Mouse (Mus musculus) left cerebral cortex, adult 2 months (tissue): ENCODE measurements around the gene Ang4. TPM values are rescaled to one million over a fixed set of nuclear protein-coding genes. Genes with fewer than 3 reads are reported as not detected.
A peak's percentile ranks its signal among the peaks of the same experiment; 100 is the strongest.
"Not testable (repeated sequence)": the region's sequence is repeated elsewhere in the genome, so short reads cannot be mapped to it uniquely, and the experiment has no call there.

ENCODE experiments used
- DNase-seq, 2 experiments: peaks; one replicate each; pipeline ENCODE4 v3.0.0; 2021 to 2022; ENCODE audit warnings: low spot score in 2 of 2, mixed read lengths in 1 of 2; ENCODE audit errors: extremely low spot score in 1 of 2
- H3K27ac ChIP-seq: fragments of 200-600 bp; 2 replicates; pipeline ENCODE4 v1.8.1; 2022
- H3K4me3 ChIP-seq: fragments of 200-600 bp; 2 replicates; pipeline ENCODE4 v1.8.1; 2022
- CTCF ChIP-seq: fragments of 200-600 bp; IDR thresholded peaks from 2 replicates; pipeline ENCODE4 v1.8.1; 2022; ENCODE audit warnings: antibody characterized with exemption, mild to moderate bottlenecking, moderate library complexity
- intact Hi-C: fragments of 180-260 bp; cut with DNase I; formaldehyde crosslinking; loops from one replicate; pipeline ENCODE4 v1.15.1; 2025
- long read RNA-seq, 2 experiments: library from polyadenylated mRNA; stranded (forward); transcript quantifications; one replicate each; pipeline ENCODE4 v2.0.0; 2021; ENCODE audit warnings: borderline mapping rate in 2 of 2
- total RNA-seq, 2 experiments: library from RNA; stranded (reverse); gene quantifications; 2 replicates each; pipeline ENCODE4 v1.2.3; 2021

Gene Ang4
- total RNA-seq, result not detected
- long read RNA-seq, experiment 1, result 0 reads
- long read RNA-seq, experiment 2, result 0 reads

GRCm38 (mm10) chr14:51773490-51773889 is at the start of gene Ang4:
Gene Ang4 (minus strand): TSS chr14:51773590.
- no peak within 1 kb of the TSS for H3K4me3 ChIP-seq
- no peak for DNase-seq
- intact Hi-C loops, result loop anchor here (5.0 kb wide), 2 partner anchors 94 to 249 kb away; partner anchors contain the start of gene Zfp219
- H3K27ac ChIP-seq, result no peak within 1 kb of the TSS
- TF ChIP-seq CTCF, result no peak

GRCm38 (mm10) chr14:51799746-51800145 is 26.4 kb upstream of the Ang4 start, which contains the start of gene AY358078:
Gene AY358078 (plus strand): TSS chr14:51800046.
- Histone ChIP-seq H3K4me3 (no peak within 1 kb of the TSS), H3K27ac (no peak within 1 kb of the TSS)
- intact Hi-C loops, result no loop called here
- no peak for DNase-seq
- TF ChIP-seq CTCF, result no peak

DNA sequence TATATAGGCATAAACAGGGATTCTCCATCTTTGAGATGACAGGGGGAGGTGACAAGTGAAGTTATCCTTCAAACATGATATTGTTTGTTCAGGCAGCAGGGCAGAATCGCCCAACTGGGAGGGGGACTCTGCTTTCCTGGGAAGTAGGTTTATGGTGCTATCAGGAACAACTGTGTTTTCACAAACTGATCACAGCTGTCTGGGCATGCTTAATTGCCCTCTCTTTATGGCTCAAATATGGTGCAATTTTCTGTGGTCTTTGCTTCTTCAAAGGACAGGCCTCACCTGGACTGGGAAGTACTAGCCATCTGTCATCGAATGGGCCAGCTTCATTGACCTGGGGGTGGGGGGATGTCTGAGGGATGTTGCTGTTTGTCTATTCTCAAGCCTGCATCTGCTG is 20.7 kb upstream of the Ang4 start:
- DNase-seq, result no peak
- Histone ChIP-seq H3K27ac (no peak overlapping the region), H3K4me3 (no peak overlapping the region)
- TF ChIP-seq CTCF, result no peak
- intact Hi-C loops, result no loop called here

- no peak for DNase-seq
- TF ChIP-seq CTCF, result no peak; the same call in none of the 2 replicates
- no peak overlapping the region for H3K4me3 ChIP-seq
- H3K27ac ChIP-seq, result no peak overlapping the region
- intact Hi-C loops, result loop anchor here (5.0 kb wide), 1 partner anchor 33 kb away; no protein-coding TSS in a partner anchor
These were observed 15.8 kb upstream of the Ang4 start for GRCm38 (mm10) chr14:51789196-51789595.

- Histone ChIP-seq H3K27ac (no peak overlapping the region), H3K4me3 (no peak overlapping the region)
- intact Hi-C loops, result loop anchor here (5.0 kb wide), 1 partner anchor 35 kb away; no protein-coding TSS in a partner anchor
- TF ChIP-seq CTCF, result no peak
- DNase-seq, result no peak
These were observed 13.7 kb upstream of the Ang4 start for GRCm38 (mm10) chr14:51787061-51787460.

- DNase-seq, result no peak
- no peak overlapping the region for H3K27ac ChIP-seq
- H3K4me3 ChIP-seq, result no peak overlapping the region
- intact Hi-C loops, result loop anchor here (5.0 kb wide), 1 partner anchor 36 kb away; no protein-coding TSS in a partner anchor
- no peak for TF ChIP-seq CTCF
These were observed 12.9 kb upstream of the Ang4 start for GRCm38 (mm10) chr14:51786335-51786734.

- intact Hi-C loops, result loop anchor here (2.0 kb wide), 1 partner anchor 680 kb away; no protein-coding TSS in a partner anchor
- H3K4me3 ChIP-seq, result no peak overlapping the region
- DNase-seq, result no peak
- no peak for TF ChIP-seq CTCF
- H3K27ac ChIP-seq, result no peak overlapping the region
These were observed 5.6 kb upstream of the Ang4 start for GRCm38 (mm10) chr14:51778865-51779481.

DNA sequence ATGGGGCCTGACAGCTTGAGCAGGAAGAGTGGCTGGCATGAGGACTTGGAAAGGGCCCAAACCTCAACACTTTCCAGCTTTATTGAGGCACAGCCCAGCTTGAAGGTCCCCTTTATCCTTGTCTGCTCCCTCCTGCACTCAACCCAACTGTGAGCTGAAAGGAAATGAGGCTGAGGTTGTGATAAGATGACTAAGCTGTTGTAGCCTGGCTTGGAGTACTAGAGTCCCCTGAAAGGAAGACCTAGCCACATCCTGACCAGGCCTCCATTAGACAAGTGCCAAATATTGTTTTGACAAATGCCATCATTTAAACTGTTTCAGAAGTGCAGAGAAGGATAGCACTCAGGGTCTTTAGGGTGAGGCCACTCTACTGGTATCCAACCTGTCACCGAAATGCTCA is 4.4 kb upstream of the Ang4 start:
- DNase-seq, result no peak
- Histone ChIP-seq H3K4me3 (no peak overlapping the region), H3K27ac (no peak overlapping the region)
- intact Hi-C loops, result loop anchor here (2.0 kb wide), 1 partner anchor 679 kb away; no protein-coding TSS in a partner anchor
- no peak for TF ChIP-seq CTCF

DNA sequence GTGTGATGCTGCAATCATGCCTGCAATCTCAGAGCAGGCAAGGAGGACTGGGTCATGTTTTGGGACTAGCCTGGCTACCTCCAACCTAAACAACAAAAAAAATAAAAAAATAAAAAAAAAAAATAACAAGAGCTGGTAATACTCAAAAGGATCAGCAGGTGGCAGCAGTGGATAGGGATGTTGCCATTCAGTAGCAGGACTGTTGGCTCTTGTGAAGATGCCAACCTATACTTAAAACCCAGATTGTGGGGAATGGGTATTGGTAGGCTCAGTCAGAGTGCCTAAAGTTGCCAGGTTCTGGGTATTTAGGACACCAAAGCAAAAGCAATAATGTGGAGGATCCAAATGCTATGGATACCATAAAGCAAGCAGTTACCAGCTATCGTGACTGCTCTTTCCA is 2.0 kb downstream of the Ang4 start:
- not testable (repeated sequence) for DNase-seq, H3K4me3 ChIP-seq, H3K27ac ChIP-seq
- intact Hi-C loops, result loop anchor here (5.0 kb wide), 2 partner anchors 96 to 251 kb away; partner anchors contain the start of gene Zfp219
- peak; percentile 57 for TF ChIP-seq CTCF

GRCm38 (mm10) chr14:51755944-51756343 is 17.4 kb downstream of the Ang4 start:
- TF ChIP-seq CTCF, result no peak
- Histone ChIP-seq H3K27ac (no peak overlapping the region), H3K4me3 (no peak overlapping the region)
- intact Hi-C loops, result no loop called here
- DNase-seq, result no peak

- no peak for TF ChIP-seq CTCF
- DNase-seq, result no peak
- Histone ChIP-seq H3K27ac (no peak overlapping the region), H3K4me3 (peak overlapping the region; percentile 14; the same call in 1 of the 2 replicates)
- intact Hi-C loops, result no loop called here
These were observed 32.8 kb downstream of the Ang4 start for GRCm38 (mm10) chr14:51740347-51741170.
